Mouse (Mus musculus): ENCODE measurements around the gene Zfp62. TPM values are rescaled to one million over a fixed set of nuclear protein-coding genes. Genes with fewer than 3 reads are reported as not detected.

Gene Zfp62
- polyA plus RNA-seq, 1 experiment from 2014 or later = 59.0 TPM

DNA sequence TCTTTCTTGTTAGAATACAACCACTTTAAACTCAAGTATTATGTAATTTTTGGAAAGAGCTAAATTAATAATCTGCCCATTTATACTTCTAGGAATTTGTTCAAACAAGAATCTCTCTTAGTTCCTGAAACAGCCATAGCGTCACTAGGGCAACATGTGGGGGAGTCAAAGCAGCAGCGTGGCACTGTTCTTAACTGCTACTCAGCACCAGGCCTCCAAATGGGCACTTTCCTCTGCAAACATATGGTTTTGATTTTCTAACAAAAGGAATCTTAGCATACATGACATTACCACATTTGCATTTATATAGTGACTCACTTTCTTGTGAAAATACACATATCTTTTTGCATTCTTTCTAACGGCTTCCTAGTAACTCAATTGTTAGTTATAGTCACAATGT lies 29.7 kb downstream of the Zfp62 start:
- Histone ChIP-seq H3K4me1 (replicated peaks; ENCODE audit: control insufficient read depth, insufficient read depth, low read length) (no peaks in the 10 kb centered on the region), H3K9ac (ENCODE audit: low read depth, low read length) (no peak overlapping the region), H3K4me2 (replicated peaks; ENCODE audit: low read depth, low read length) (no peak overlapping the region), H3K36me3 (ENCODE audit: control insufficient read depth, insufficient read depth, low read length) (no peaks in the 10 kb centered on the region), H3K27me3 (ENCODE audit: control insufficient read depth, insufficient read depth, low read length) (no peaks in the 10 kb centered on the region), H3K9me3 (ENCODE audit: control insufficient read depth, low read length) (no peaks in the 10 kb centered on the region), H3K27ac (ENCODE audit: low read depth, low read length) (no peak overlapping the region), H3K4me3 (ENCODE audit: low read depth, low read length) (no peak overlapping the region)
- DNase-seq (ENCODE audit: low spot score) (no peak), ATAC-seq (ENCODE audit: low FRiP score) (no peak)
- 82% methylated on average over 3 of the region's 3 CpGs for WGBS

DNA sequence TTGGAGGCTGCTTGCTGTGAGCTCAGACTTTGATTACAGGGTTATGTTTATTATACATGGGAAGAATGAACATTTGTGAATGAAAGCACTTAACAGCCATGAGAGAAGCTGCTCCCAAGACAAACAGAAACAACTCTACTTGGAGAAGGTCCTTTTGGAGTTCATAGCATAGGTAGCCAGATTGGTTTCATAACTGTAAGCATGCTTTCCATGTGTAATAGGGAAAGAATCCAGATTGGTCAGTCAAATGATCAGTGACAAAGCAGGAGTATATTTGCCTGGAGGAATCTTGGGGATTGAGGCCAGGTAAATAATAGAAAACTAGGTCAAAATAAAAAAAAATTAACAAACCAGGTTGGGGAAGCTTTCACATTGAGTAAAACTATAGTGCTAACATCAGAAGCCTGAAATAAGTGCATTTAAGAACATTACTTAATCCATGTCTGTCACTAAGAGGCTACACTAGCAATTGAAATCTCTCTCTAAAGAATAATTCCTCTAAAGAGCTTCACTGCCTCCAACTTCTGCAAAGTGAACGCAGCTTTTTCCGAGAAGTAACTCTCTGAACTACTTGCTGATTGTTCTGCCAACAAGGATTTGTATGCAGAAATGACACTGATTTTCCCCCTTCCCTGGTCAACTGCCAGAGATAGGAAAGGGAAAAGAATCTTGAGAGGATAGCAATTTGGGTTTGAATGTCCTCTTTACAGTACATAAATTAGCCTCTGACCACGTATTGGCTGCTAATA lies 32.5 kb downstream of the Zfp62 start:
- Histone ChIP-seq H3K4me2 (replicated peaks; ENCODE audit: low read depth, low read length) (no peak overlapping the region), H3K4me3 (ENCODE audit: low read depth, low read length) (no peak overlapping the region), H3K9ac (ENCODE audit: low read depth, low read length) (no peak overlapping the region), H3K27me3 (ENCODE audit: control insufficient read depth, insufficient read depth, low read length) (no peaks in the 10 kb centered on the region), H3K27ac (ENCODE audit: low read depth, low read length) (no peak overlapping the region), H3K36me3 (ENCODE audit: control insufficient read depth, insufficient read depth, low read length) (no peaks in the 10 kb centered on the region), H3K9me3 (ENCODE audit: control insufficient read depth, low read length) (no peaks in the 10 kb centered on the region), H3K4me1 (replicated peaks; ENCODE audit: control insufficient read depth, insufficient read depth, low read length) (no peaks in the 10 kb centered on the region)
- ATAC-seq (ENCODE audit: low FRiP score) = no peak
- WGBS = 72% methylated on average over 3 of the region's 3 CpGs
- DNase-seq (ENCODE audit: low spot score) = no peak

DNA sequence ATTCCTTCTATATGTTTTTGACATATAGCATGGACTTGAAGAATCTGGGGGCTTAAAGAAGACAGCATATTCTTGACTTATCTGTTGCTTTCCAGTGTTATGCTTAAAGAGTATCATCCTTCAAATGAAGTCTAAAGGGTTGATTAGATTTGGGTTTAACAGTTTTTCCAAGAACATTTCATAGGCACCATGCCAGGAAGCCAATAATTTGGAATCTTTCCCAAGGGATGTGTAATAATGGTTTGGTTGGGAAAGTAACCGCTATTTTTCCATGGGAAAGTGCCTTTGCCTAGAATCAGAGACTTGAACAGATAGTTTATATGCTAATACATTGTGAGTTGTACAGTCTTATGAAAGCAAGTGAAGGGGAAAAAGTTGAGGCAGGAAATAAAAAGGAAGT lies 33.8 kb downstream of the Zfp62 start:
- WGBS = 83% methylated on average over 1 of the region's 1 CpGs
- ATAC-seq (ENCODE audit: low FRiP score) = no peak

DNA sequence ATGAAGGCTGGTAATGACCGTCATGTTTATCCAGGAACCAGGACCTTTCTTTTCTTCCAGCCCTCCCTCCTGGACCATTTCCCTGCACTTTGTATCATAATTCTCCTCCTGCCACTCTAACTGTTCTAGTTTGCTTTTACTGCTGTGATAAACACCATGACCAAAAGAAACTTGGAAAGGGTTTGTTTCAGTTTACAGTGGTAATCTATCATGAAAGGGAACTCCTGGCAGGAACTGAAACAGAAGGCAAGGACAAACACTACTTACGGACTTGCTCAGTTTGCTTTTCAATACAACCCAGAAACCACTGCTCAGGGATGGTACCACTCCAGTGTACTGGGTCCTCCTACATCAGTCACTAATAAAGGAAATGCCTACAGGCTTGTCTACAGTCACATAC lies 34.4 kb downstream of the Zfp62 start:
- no peak overlapping the region for H3K4me3 ChIP-seq (ENCODE audit: low read depth, low read length)
- H3K36me3 ChIP-seq (ENCODE audit: control insufficient read depth, insufficient read depth, low read length) = no peaks in the 10 kb centered on the region
- H3K4me2 ChIP-seq (replicated peaks; ENCODE audit: low read depth, low read length) = no peak overlapping the region; the same call in 1 of the 2 replicates
- no peak overlapping the region for H3K9ac ChIP-seq (ENCODE audit: low read depth, low read length)
- no peaks in the 10 kb centered on the region for H3K4me1 ChIP-seq (replicated peaks; ENCODE audit: control insufficient read depth, insufficient read depth, low read length)
- WGBS = 77% methylated on average over 2 of the region's 2 CpGs
- no peaks in the 10 kb centered on the region for H3K9me3 ChIP-seq (ENCODE audit: control insufficient read depth, low read length)
- no peak for ATAC-seq (ENCODE audit: low FRiP score)
- H3K27me3 ChIP-seq (ENCODE audit: control insufficient read depth, insufficient read depth, low read length) = no peaks in the 10 kb centered on the region
- no peak overlapping the region for H3K27ac ChIP-seq (ENCODE audit: low read depth, low read length)
- DNase-seq (ENCODE audit: low spot score) = no peak

More for the DNA sequence above, 33.8 kb downstream of the Zfp62 start:
- H3K36me3 ChIP-seq (ENCODE audit: control insufficient read depth, insufficient read depth, low read length) = no peaks in the 10 kb centered on the region
- no peak overlapping the region for H3K9ac ChIP-seq (ENCODE audit: low read depth, low read length)
- no peak overlapping the region for H3K4me2 ChIP-seq (replicated peaks; ENCODE audit: low read depth, low read length)
- H3K9me3 ChIP-seq (ENCODE audit: control insufficient read depth, low read length) = no peaks in the 10 kb centered on the region
- no peak overlapping the region for H3K4me3 ChIP-seq (ENCODE audit: low read depth, low read length)
- no peak for DNase-seq (ENCODE audit: low spot score)
- no peaks in the 10 kb centered on the region for H3K4me1 ChIP-seq (replicated peaks; ENCODE audit: control insufficient read depth, insufficient read depth, low read length)
- H3K27me3 ChIP-seq (ENCODE audit: control insufficient read depth, insufficient read depth, low read length) = no peaks in the 10 kb centered on the region
- H3K27ac ChIP-seq (ENCODE audit: low read depth, low read length) = no peak overlapping the region

DNA sequence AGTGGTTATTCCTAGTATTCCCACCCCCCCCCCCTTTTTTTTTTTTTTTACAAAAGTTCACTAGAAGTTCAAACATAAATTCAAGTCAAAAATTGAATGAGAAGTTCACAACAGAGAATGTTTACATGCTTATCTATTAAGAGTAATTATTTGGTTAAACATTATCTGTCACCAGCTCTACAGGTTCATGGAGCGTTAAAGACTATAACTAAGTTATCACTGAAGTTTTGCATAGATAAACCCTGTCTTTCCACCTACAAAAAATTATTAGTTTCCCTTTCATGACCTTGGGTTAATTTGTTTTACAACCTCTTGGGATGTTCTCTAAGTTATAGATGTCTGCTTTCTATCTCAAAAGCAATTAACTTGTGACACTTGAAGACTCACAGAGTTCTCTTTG lies 37.2 kb downstream of the Zfp62 start:
- no peaks in the 10 kb centered on the region for H3K36me3 ChIP-seq (ENCODE audit: control insufficient read depth, insufficient read depth, low read length)

DNA sequence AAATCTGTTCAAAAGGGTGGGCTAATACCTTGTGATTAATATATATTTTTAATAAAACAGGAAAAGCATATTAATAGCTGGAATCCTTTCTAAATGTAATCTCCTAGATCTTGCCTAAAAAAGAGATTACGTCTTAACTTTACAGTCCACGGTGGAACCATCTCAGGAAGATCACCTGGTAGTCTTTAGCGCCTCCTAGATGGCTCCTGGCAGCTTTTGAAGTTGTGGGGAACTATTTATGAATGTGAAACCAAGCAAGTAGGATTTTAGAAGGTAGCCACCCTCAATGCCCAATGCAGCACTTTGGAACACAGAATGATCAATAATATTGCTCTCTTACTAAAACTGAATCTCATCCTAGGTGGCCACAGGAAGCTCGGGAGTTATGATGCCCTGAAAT lies 37.8 kb downstream of the Zfp62 start:
- DNase-seq (ENCODE audit: low spot score) = no peak
- WGBS = 81% methylated on average over 4 of the region's 4 CpGs
- H3K9ac ChIP-seq (ENCODE audit: low read depth, low read length) = no peak overlapping the region
- H3K4me2 ChIP-seq (replicated peaks; ENCODE audit: low read depth, low read length) = no peak overlapping the region
- H3K27me3 ChIP-seq (ENCODE audit: control insufficient read depth, insufficient read depth, low read length) = no peaks in the 10 kb centered on the region
- no peaks in the 10 kb centered on the region; the same call in 1 of the 2 replicates for H3K4me1 ChIP-seq (replicated peaks; ENCODE audit: control insufficient read depth, insufficient read depth, low read length)
- ATAC-seq (ENCODE audit: low FRiP score) = no peak
- H3K4me3 ChIP-seq (ENCODE audit: low read depth, low read length) = no peak overlapping the region
- H3K27ac ChIP-seq (ENCODE audit: low read depth, low read length) = no peak overlapping the region
- no peaks in the 10 kb centered on the region for H3K36me3 ChIP-seq (ENCODE audit: control insufficient read depth, insufficient read depth, low read length)
- H3K9me3 ChIP-seq (ENCODE audit: control insufficient read depth, low read length) = no peaks in the 10 kb centered on the region

More for the DNA sequence above, 37.2 kb downstream of the Zfp62 start:
- Histone ChIP-seq H3K9me3 (ENCODE audit: control insufficient read depth, low read length) (no peaks in the 10 kb centered on the region), H3K9ac (ENCODE audit: low read depth, low read length) (no peak overlapping the region), H3K4me1 (replicated peaks; ENCODE audit: control insufficient read depth, insufficient read depth, low read length) (no peaks in the 10 kb centered on the region; the same call in 1 of the 2 replicates), H3K27ac (ENCODE audit: low read depth, low read length) (no peak overlapping the region), H3K4me2 (replicated peaks; ENCODE audit: low read depth, low read length) (no peak overlapping the region), H3K27me3 (ENCODE audit: control insufficient read depth, insufficient read depth, low read length) (no peaks in the 10 kb centered on the region), H3K4me3 (ENCODE audit: low read depth, low read length) (no peak overlapping the region)
- DNase-seq (ENCODE audit: low spot score) (no peak), ATAC-seq (ENCODE audit: low FRiP score) (no peak)
- 97% methylated on average over 1 of the region's 1 CpGs for WGBS

DNA sequence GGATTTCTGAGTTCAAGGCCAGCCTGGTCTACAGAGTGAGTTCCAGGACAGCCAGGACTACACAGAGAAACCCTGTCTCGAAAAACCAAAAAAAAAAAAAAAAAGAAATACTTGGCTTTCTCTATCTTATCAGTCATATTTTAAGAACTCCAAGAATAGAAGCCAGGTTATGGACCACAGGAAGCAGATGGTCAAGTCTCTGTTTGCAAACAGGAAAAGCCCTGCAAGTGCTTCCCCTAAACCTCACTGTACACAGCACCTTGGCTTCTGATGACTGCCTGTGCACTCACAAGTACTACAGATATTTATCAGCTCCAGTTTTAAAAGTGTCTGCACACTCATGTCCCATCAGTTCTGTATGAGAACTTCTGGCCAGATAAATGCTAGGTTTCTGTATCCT lies 38.4 kb downstream of the Zfp62 start:
- no peak overlapping the region for H3K4me2 ChIP-seq (replicated peaks; ENCODE audit: low read depth, low read length)
- ATAC-seq (ENCODE audit: low FRiP score) (no peak), DNase-seq (ENCODE audit: low spot score) (no peak)
- no peak overlapping the region for H3K9ac ChIP-seq (ENCODE audit: low read depth, low read length)
- no peaks in the 10 kb centered on the region for H3K27me3 ChIP-seq (ENCODE audit: control insufficient read depth, insufficient read depth, low read length)
- no peaks in the 10 kb centered on the region; the same call in 1 of the 2 replicates for H3K4me1 ChIP-seq (replicated peaks; ENCODE audit: control insufficient read depth, insufficient read depth, low read length)
- H3K27ac ChIP-seq (ENCODE audit: low read depth, low read length) = no peak overlapping the region
- H3K4me3 ChIP-seq (ENCODE audit: low read depth, low read length) = no peak overlapping the region
- H3K36me3 ChIP-seq (ENCODE audit: control insufficient read depth, insufficient read depth, low read length) = no peaks in the 10 kb centered on the region
- H3K9me3 ChIP-seq (ENCODE audit: control insufficient read depth, low read length) = no peaks in the 10 kb centered on the region
- 88% methylated on average over 1 of the region's 1 CpGs for WGBS

DNA sequence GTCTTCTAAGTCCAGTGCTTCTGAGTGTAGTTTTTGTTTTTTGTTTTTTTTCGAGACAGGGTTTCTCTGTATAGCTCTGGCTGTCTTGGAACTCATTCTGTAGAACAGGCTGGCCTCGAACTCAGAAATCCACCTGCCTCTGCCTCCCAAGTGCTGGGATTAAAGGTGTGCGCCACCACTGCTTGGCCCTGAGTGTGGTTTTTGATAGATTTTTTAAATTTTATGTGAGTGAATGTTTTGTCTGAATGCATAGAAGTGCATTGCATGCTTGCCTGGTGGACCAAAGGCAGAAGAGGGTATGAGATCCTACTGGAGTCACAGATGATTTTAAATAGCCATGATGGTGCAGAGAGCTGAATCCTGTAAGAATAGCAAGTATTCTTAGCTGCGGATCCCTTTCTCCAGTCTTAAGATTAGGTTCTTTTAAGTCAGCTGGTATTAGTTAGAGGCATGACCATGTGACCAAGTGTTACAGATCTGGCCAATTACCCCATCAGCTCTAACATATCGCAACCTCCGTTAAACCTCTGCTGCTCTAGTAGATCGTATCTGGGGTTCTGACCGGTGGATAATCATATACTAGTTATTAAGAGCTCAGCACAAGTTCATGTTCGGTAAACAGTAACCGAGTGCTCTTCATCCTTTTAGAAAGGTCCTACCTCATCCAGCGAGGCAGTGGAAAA lies 40.0 kb downstream of the Zfp62 start:
- DNase-seq (ENCODE audit: low spot score) = no peak
- peak overlapping the region; percentile 69 for H3K9ac ChIP-seq (ENCODE audit: low read depth, low read length)
- ATAC-seq (ENCODE audit: low FRiP score) = peak; percentile 7
- H3K27ac ChIP-seq (ENCODE audit: low read depth, low read length) = peak overlapping the region; percentile 93
- peak overlapping the region; percentile 55 for H3K4me3 ChIP-seq (ENCODE audit: low read depth, low read length)
- H3K4me2 ChIP-seq (replicated peaks; ENCODE audit: low read depth, low read length) = peak overlapping the region; percentile 63
- no peaks in the 10 kb centered on the region for H3K9me3 ChIP-seq (ENCODE audit: control insufficient read depth, low read length)
- no peaks in the 10 kb centered on the region for H3K27me3 ChIP-seq (ENCODE audit: control insufficient read depth, insufficient read depth, low read length)
- 24% methylated on average over 11 of the region's 11 CpGs for WGBS
- H3K36me3 ChIP-seq (ENCODE audit: control insufficient read depth, insufficient read depth, low read length) = no peaks in the 10 kb centered on the region
- no peaks in the 10 kb centered on the region; the same call in 1 of the 2 replicates for H3K4me1 ChIP-seq (replicated peaks; ENCODE audit: control insufficient read depth, insufficient read depth, low read length)

All from hindbrain, embryonic 11.5 days (tissue).